Mouse (Mus musculus) midbrain, embryonic 12.5 days (tissue): ENCODE data around the gene Rps16. TPM values are rescaled to one million over a fixed set of nuclear protein-coding genes. Genes with fewer than 3 reads are reported as not detected.
A peak's percentile ranks its signal among the peaks of the same experiment; 100 is the strongest.

Experiments
- ATAC-seq: fragments of 200-750 bp; cut with Nextera tagmentation; 2 replicates; pipeline ENCODE4 v1.8.0; 2017; ENCODE audit warnings: low read depth, moderate TSS enrichment, moderate library complexity; ENCODE audit not compliant: low FRiP score
- H3K27ac ChIP-seq: fragments of 300-500 bp; sonication (generic); replicated peaks from 2 replicates; pipeline ENCODE4 v1.5.1; 2016; ENCODE audit warnings: mild to moderate bottlenecking
- H3K27me3 ChIP-seq: fragments of 300-500 bp; sonication (generic); 2 replicates; pipeline ENCODE4 v1.6.1; 2016; ENCODE audit warnings: mild to moderate bottlenecking
- H3K36me3 ChIP-seq: fragments of 300-500 bp; sonication (generic); 2 replicates; pipeline ENCODE4 v1.6.1; 2016
- H3K4me1 ChIP-seq: fragments of 300-500 bp; sonication (generic); 2 replicates; pipeline ENCODE4 v1.6.1; 2016
- H3K4me2 ChIP-seq: fragments of 300-500 bp; sonication (generic); replicated peaks from 2 replicates; pipeline ENCODE4 v1.6.1; 2016; ENCODE audit warnings: mild to moderate bottlenecking, moderate library complexity
- H3K4me3 ChIP-seq: fragments of 300-500 bp; sonication (generic); 2 replicates; pipeline ENCODE4 v1.5.1; 2016; ENCODE audit warnings: mild to moderate bottlenecking
- H3K9ac ChIP-seq: fragments of 300-500 bp; sonication (generic); replicated peaks from 2 replicates; pipeline ENCODE4 v1.6.1; 2016; ENCODE audit warnings: mild to moderate bottlenecking, moderate library complexity
- H3K9me3 ChIP-seq: fragments of 300-500 bp; sonication (generic); 2 replicates; pipeline ENCODE4 v1.6.1; 2016; ENCODE audit warnings: mild to moderate bottlenecking
- WGBS: fragments of 180-500 bp; shearing (Covaris S2); methylation state at CpG from one replicate; pipeline ENCODE4 v1.1.7; 2016; 5-methylcytosine and 5-hydroxymethylcytosine counted together
- polyA plus RNA-seq: library from polyadenylated mRNA; unstranded; fragments of >200 nt; fragmentation: Nextera tagmentation; extraction: Ambion mirVana; gene quantifications from 2 replicates; pipeline ENCODE4 v1.2.1, GENCODE M21; 2016

Rps16 gene
- polyA plus RNA-seq, 1 experiment from 2014 or later: 544 TPM

DNA sequence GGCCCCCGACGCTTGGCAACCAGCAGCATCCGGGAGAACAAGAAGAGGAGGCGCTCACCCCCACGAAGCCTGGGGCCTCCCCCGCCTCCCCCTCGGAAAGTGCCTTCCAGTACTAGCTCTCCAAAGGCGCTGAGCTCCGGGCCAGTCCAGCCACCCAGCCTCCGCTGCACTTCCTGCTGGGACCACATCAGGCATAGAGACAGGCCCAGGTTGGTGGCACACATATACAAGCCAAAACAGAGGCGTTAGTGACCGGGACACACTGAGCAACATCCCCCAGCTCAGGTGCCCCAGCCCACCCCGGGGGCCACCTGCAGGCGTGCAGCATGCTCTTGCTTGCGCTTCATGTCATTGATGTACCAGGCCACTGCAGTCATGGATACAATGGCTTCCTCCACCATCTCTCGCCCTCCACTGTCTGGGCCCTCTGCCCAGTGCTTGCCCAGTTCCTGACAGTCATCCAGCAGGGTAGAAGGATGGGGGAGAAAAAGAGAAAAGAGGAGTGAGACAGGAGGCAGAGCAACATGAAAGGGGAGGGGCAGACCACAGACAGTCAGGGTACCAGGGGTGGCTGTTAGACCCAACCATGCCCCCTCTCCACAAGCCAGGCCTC is 17.3 kb downstream of the Rps16 start:
- H3K27ac ChIP-seq: no peak overlapping the region
- H3K36me3 ChIP-seq: peaks cover 68% of the 10 kb centered on the region
- 91% methylated on average over 16 of the region's 16 CpGs for WGBS
- no peaks in the 10 kb centered on the region for H3K9me3 ChIP-seq
- H3K4me1 ChIP-seq: peaks cover 25% of the 10 kb centered on the region
- H3K9ac ChIP-seq: 0 out of 2 replicates have a peak overlapping the region, but pooled peaks have one; percentile 16
- no peaks in the 10 kb centered on the region for H3K27me3 ChIP-seq
- H3K4me2 ChIP-seq: no peak overlapping the region
- ATAC-seq: no peak
- no peak overlapping the region for H3K4me3 ChIP-seq

DNA sequence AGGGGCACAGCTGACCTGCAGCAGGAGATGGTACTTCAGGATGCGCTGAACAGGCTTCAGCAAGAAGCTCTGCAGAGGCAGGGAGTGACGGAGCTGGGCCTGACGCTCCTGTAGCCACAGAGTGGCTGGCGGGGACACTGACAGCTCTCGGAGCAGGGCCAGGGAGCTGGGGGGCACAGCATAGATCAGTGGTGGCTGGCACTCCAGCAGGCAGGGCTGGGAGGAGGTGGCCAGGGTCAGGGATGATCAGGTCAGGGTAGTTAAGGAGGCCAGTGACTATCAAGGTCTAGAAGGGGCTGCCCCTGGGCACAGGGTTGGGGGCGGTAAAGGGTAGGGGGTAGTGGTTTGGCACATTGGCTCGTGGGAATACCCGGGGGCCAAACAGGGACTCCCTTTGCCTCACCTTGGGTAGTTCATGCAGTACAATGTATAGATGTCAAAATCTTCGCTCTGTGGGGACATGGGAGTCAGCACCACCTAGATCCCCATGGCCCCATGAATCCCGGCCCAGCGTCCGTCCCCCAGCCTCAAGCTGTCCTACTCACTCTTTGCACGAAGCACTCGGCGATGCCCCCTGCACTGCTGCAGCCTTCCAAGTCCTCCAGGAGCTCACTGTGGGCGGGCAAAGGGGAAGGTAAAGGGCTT is 17.9 kb downstream of the Rps16 start:
- ATAC-seq: no peak
- no peak overlapping the region for H3K4me2 ChIP-seq
- H3K9me3 ChIP-seq: no peaks in the 10 kb centered on the region
- 92% methylated on average over 16 of the region's 16 CpGs for WGBS
- no peak overlapping the region for H3K4me3 ChIP-seq
- H3K27me3 ChIP-seq: no peaks in the 10 kb centered on the region
- H3K9ac ChIP-seq: peak overlapping the region; percentile 16; the same call in 1 of the 2 replicates
- peaks cover 65% of the 10 kb centered on the region for H3K36me3 ChIP-seq
- H3K4me1 ChIP-seq: peaks cover 25% of the 10 kb centered on the region
- H3K27ac ChIP-seq: no peak overlapping the region

DNA sequence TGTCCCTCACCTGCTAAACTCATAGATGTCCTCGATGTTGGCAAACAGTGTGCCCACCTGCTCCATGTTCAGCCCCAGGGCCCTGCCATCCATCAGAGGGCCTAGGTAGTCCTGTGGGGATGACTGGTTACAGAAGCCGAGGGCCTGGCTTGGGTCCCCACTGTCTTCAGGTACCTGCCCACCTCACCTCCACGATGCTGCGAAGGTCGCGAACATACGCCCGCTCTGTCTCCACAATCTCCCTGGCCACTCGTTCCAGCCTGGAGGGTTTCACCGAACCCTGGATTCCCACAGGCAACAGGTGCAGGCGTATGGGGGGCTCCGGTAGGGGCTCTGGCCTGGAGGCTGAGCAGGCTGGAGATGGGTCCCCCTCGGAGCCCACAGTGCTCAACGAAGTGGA is 19.6 kb downstream of the Rps16 start:
- WGBS: 95% methylated on average over 14 of the region's 14 CpGs
- no peak for ATAC-seq
- Histone ChIP-seq H3K27ac (no peak overlapping the region), H3K27me3 (no peaks in the 10 kb centered on the region), H3K4me2 (peak overlapping the region; percentile 87), H3K9me3 (no peaks in the 10 kb centered on the region), H3K36me3 (peaks cover 50% of the 10 kb centered on the region), H3K4me3 (peak overlapping the region; percentile 81), H3K4me1 (peaks cover 28% of the 10 kb centered on the region), H3K9ac (peak overlapping the region; percentile 86)

DNA sequence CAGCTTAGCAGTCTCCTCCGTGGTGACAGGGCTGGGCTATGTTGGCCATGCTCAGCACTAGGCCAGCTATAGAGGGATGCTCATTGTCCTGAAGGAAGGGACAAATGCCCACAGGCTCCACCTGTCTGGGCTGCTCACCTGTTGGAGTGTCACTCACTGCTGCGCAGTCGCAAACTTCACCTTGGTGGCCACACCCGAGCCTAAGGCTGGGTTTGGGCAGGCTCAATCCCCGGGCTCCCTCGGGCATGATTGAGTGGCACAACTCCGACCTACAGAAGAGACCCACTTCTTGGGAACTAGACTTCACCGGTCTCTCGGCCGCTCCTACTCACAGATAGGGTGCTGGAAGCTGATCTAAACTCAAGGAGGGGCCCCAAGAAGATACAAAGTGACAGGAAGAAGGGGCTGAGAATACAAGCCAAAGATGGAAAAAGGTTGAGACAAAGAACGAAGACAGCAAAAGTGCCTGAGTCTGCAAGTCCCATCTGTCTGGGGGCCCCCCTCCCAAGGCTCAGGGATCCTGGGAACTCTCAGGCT is 20.6 kb downstream of the Rps16 start:
- WGBS: 12% methylated on average over 11 of the region's 11 CpGs

DNA sequence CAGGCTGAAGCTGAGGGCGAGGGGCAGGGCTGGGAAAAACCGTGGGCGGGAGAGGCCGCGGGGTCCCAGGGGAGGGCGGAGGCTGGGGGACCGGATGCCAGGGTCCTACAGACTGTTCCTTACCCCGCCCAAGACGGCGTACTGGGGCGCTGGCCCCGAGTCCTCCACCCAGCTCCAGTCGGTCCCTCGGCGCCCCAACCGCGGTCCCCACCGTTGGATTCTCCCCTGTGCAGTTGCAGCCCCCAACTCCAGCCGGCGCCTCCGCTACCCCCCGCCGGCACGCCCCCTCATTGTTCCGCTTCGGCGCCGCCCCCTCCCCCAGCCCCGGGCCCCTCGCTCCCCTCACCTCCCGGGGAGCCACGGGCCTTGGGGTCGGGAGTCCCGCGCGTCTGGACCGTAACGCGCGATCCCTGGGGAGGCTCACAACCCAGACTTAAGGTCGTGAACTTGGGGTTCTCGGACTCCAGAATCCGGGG is 21.1 kb downstream of the Rps16 start:
- Histone ChIP-seq H3K4me2 (peak overlapping the region; percentile 87), H3K9ac (peak overlapping the region; percentile 86), H3K9me3 (no peaks in the 10 kb centered on the region), H3K4me3 (peak overlapping the region; percentile 81), H3K27ac (peak overlapping the region; percentile 91), H3K27me3 (0 out of 2 replicates have a peak, but pooled peaks cover 3% of the 10 kb centered on the region), H3K36me3 (peaks cover 36% of the 10 kb centered on the region), H3K4me1 (peaks cover 40% of the 10 kb centered on the region)
- no peak for ATAC-seq
- WGBS: 1% methylated on average over 37 of the region's 43 CpGs

More for the DNA sequence above, 20.6 kb downstream of the Rps16 start:
- Histone ChIP-seq H3K4me3 (peak overlapping the region; percentile 81), H3K27ac (peak overlapping the region; percentile 91), H3K9me3 (no peaks in the 10 kb centered on the region), H3K9ac (peak overlapping the region; percentile 86), H3K27me3 (no peaks in the 10 kb centered on the region), H3K4me2 (peak overlapping the region; percentile 87), H3K36me3 (peaks cover 41% of the 10 kb centered on the region), H3K4me1 (peaks cover 35% of the 10 kb centered on the region)
- no peak for ATAC-seq

DNA sequence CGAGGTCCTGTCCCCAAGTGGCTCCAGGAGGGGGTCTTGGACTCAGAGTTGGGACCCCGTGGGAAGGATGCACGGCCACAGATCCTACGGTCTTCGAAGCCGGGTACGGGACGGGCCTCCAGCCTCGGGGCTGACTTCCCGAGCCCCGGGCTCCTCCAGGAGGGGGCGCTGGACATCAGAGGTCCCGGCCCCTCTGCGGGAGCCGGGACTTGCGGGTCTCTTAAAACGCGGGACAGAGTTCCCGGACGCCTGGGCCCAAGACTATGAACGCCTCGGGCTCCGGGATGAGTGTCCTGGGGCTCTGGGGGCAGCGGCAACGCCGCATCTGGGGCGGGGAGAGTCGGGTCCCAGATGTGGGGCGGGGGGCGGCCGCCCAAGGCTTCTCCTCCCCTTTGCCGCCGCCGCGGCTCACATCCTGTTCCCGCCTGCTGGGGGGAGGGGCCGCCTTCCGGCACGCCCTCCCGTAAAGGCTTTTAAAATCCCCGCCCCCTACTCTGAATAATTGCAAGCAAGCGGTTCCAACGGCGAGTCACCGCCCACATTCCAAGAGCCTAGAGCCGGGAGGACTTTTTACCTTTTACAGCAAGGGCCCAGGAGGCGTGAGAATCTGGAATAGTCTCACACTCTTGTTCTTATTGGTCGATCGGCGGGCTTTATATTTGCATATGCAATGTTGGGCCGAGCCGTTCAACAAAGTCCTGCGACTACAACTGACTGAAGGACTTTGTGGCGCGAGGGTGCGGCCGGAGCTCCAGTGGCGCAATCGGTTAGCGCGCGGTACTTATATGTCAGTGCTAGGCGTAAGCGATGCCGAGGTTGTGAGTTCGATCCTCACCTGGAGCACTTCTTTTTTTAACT is 22.0 kb downstream of the Rps16 start, which contains the start of gene Plekhg2:
TSS of gene Plekhg2 (minus strand) at position 349 of the 858 bp plus-strand sequence.
- Histone ChIP-seq H3K4me1 (peaks cover 45% of the 10 kb centered on the region), H3K36me3 (peaks cover 27% of the 10 kb centered on the region), H3K9me3 (no peaks in the 10 kb centered on the region), H3K9ac (peak within 1 kb of the TSS; percentile 86), H3K27ac (peak within 1 kb of the TSS; percentile 91), H3K27me3 (peaks cover 9% of the 10 kb centered on the region), H3K4me2 (peak within 1 kb of the TSS; percentile 87), H3K4me3 (peak within 1 kb of the TSS; percentile 81)
- ATAC-seq: peak; percentile 82
- under 1% methylated on average over 56 of the region's 66 CpGs for WGBS

DNA sequence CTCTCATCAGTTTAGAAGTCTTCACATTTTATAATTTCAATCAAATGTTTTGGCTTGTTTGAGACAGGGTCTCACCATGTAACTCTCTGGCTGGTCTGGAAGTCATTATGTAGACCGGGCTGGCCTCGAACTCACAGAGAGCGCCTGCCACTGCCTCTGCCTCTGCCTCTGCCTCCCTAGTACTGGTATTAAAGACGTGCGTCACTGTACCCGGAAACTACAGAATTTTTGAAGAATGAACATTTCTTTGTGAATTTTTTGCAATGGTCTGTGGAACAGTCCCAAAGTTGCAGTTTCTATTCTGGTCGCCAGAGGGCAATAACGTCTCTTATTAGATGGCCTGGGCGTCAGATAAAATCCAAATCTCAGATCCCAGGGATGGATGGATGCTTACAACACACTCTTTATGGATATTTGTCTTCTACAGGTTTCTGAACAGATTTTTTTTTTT is 22.7 kb downstream of the Rps16 start:
- H3K4me2 ChIP-seq: peak overlapping the region; percentile 87
- H3K9me3 ChIP-seq: no peaks in the 10 kb centered on the region
- H3K4me1 ChIP-seq: peaks cover 52% of the 10 kb centered on the region
- H3K27me3 ChIP-seq: peaks cover 16% of the 10 kb centered on the region
- ATAC-seq: 0 out of 2 replicates have a peak, but pooled peaks have one; percentile 3
- peak overlapping the region; percentile 81 for H3K4me3 ChIP-seq
- under 1% methylated on average over 9 of the region's 9 CpGs for WGBS
- H3K27ac ChIP-seq: peak overlapping the region; percentile 91
- H3K36me3 ChIP-seq: peaks cover 20% of the 10 kb centered on the region; the same call in 1 of the 2 replicates
- no peak overlapping the region for H3K9ac ChIP-seq

DNA sequence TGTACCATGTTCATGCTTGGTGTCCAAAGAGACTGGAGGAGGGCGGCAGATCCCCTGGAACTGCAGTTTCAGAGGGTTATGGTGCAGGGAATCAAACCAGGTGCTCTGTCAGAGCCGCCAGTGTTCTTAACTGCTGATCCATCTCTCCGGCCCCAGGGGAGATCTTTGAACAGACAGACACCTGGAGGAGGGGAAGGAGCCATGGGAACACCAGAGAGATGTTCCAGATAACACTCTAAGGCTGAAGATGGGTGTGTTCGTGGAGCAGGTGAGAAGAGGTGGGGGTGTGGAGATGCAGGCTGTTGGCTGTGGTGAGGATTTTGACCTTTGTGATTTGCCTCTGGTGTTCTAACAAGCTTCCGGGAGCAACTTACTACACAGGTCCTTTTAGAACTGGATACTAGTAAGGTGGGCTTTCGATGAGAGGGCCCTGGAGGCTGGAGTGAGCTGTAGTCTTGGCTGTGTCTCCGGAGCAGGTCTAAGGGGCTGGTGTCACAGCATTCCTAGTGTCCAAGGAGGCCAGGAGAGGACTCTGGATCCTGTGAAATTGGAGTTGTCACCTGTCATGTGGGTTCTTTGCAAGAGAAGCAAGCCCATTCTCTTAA is 23.5 kb downstream of the Rps16 start:
- Histone ChIP-seq H3K9me3 (no peaks in the 10 kb centered on the region), H3K27ac (peak overlapping the region; percentile 49; the same call in 1 of the 2 replicates), H3K36me3 (peaks cover 12% of the 10 kb centered on the region; the same call in 1 of the 2 replicates), H3K4me1 (peaks cover 57% of the 10 kb centered on the region), H3K4me3 (no peak overlapping the region), H3K27me3 (peaks cover 20% of the 10 kb centered on the region), H3K4me2 (no peak overlapping the region), H3K9ac (0 out of 2 replicates have a peak overlapping the region, but pooled peaks have one; percentile 11)
- no peak for ATAC-seq
- WGBS: 81% methylated on average over 7 of the region's 7 CpGs

DNA sequence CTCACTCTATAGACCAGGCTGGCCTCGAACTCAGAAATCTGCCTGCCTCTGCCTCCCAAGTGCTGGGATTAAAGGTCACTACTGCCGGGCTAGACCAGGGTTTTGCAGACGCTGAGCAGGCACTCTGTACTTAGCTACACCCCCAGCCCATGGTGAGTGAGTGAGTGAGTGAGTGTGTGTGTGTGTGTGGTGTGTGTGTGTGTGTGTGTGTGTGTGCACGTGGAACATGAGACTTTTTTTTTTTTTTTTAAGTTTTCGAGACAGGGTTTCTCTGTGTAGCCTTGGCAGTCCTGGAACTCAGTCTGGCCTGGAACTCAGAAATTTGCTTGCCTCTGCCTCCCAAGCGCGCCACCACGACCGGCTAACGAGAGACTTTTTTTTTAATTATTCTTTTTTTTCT is 24.2 kb downstream of the Rps16 start:
- H3K36me3 ChIP-seq: peaks cover 5% of the 10 kb centered on the region; the same call in 1 of the 2 replicates
- peaks cover 20% of the 10 kb centered on the region for H3K27me3 ChIP-seq
- H3K4me1 ChIP-seq: peaks cover 57% of the 10 kb centered on the region
- 78% methylated on average over 10 of the region's 10 CpGs for WGBS
- peak overlapping the region; percentile 93 for H3K27ac ChIP-seq
- no peak for ATAC-seq
- no peak overlapping the region for H3K9ac ChIP-seq
- H3K4me3 ChIP-seq: no peak overlapping the region
- no peaks in the 10 kb centered on the region for H3K9me3 ChIP-seq
- peak overlapping the region; percentile 58; the same call in 1 of the 2 replicates for H3K4me2 ChIP-seq

DNA sequence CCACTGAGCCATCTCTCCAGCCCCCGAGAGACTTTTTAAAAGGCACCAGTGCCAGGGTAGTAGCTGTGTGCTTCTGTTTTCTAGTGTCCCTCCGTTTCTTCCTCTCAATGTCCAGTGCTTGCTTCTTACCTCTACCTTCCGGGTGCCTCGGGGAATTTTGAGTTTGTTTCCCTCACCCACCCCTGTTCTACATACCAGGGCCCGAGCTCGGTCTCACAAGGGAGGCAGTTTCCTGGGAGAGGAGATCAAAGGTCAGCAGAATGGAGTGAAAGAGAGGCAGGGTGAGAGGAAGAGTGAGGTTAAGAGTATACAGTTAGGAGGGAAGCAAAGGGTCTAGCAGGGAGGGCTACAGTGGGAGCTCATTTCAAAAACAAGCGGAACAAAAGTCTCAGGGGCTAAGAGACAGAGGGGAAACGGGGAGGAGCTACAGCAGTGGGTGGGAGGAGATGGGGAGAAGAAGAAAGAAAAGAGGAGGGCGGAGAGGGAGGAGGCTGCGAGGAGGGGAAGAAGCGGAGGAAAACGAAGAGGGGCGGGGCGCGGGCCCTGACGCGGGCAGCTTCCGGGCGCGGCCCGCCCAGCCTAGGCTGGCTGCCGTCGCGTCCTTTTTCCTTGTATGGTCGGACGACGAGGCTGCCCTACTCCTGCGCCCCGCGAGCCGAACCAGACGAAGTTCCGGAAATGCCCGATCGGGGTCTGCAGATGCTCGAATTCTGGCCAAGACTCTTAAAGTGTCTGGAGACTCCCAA is 24.9 kb downstream of the Rps16 start:
- Histone ChIP-seq H3K9me3 (no peaks in the 10 kb centered on the region), H3K4me3 (peak overlapping the region; percentile 39), H3K9ac (peak overlapping the region; percentile 57), H3K27me3 (peaks cover 20% of the 10 kb centered on the region), H3K36me3 (no peaks in the 10 kb centered on the region), H3K4me2 (peak overlapping the region; percentile 58), H3K4me1 (peaks cover 51% of the 10 kb centered on the region), H3K27ac (peak overlapping the region; percentile 93)
- ATAC-seq: peak; percentile 32
- 1% methylated on average over 36 of the region's 36 CpGs for WGBS
